Mouse (Mus musculus) limb, embryonic 10.5 days (tissue): Measurements from ENCODE around the gene Rad51b. TPM values are rescaled to one million over a fixed set of nuclear protein-coding genes. Genes with fewer than 3 reads are reported as not detected.

Experiments used
- DNase-seq: peaks from one replicate; pipeline ENCODE4 v3.0.0-alpha.2; 2017; ENCODE audit warnings: low spot score
- H3K27ac ChIP-seq: fragments of 300-500 bp; sonication (generic); 2 replicates; pipeline ENCODE4 v1.5.1; 2016; ENCODE audit warnings: mild to moderate bottlenecking
- H3K27me3 ChIP-seq: fragments of 300-500 bp; sonication (generic); 2 replicates; pipeline ENCODE4 v1.6.1; 2016; ENCODE audit warnings: low read depth, mild to moderate bottlenecking; ENCODE audit not compliant: poor library complexity, severe bottlenecking
- H3K36me3 ChIP-seq: fragments of 300-500 bp; sonication (generic); 2 replicates; pipeline ENCODE4 v1.6.1; 2016; ENCODE audit warnings: mild to moderate bottlenecking, moderate library complexity
- H3K4me1 ChIP-seq: fragments of 300-500 bp; sonication (generic); 2 replicates; pipeline ENCODE4 v1.6.1; 2016
- H3K4me3 ChIP-seq: fragments of 300-500 bp; sonication (generic); 2 replicates; pipeline ENCODE4 v1.5.1; 2016; ENCODE audit warnings: mild to moderate bottlenecking, moderate library complexity
- H3K9me3 ChIP-seq: fragments of 300-500 bp; sonication (generic); replicated peaks from 2 replicates; pipeline ENCODE4 v1.6.1; 2016; ENCODE audit warnings: mild to moderate bottlenecking
- WGBS: fragments of 180-500 bp; shearing (Covaris S2); methylation state at CpG from one replicate; pipeline ENCODE4 v1.1.7; 2016; 5-methylcytosine and 5-hydroxymethylcytosine counted together
- polyA plus RNA-seq: library from polyadenylated mRNA; unstranded; fragments of >200 nt; fragmentation: Nextera tagmentation; extraction: Ambion mirVana; gene quantifications from 2 replicates; pipeline ENCODE4 v1.2.1, GENCODE M21; 2016

The Rad51b gene
- polyA plus RNA-seq, 1 experiment from 2014 or later: 7.4 TPM

DNA sequence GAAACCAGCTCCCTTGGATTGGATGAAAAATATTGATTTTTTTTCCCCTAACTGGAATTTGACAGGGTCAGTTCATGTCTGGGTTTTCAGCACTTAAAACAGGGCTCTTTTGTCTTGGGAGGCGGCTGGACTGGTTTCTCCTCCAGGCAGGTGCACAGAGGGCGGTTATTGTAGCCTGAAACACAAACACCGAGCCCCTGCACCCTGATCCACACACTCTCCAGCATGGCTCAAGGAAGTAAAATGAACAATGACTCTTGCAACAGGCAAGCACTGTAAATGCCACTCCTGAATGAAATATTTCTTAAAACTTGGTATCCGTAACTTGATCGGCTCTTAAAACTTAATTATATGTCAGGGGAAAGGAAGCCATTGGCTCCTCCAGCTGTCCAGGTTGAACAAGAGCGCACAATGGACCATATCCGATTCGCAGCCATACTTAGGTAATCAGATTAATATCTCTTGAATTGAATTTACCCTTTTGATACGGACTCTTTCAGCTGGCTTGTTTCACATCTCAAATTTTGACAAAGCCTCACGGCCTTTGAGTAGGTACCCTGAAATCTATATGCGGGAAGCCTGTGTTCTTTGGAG is 377.9 kb downstream of the Rad51b start:
- Histone ChIP-seq H3K4me3 (no peak overlapping the region), H3K36me3 (no peaks in the 10 kb centered on the region), H3K27me3 (no peaks in the 10 kb centered on the region), H3K27ac (peak overlapping the region; percentile 74), H3K4me1 (peaks cover 36% of the 10 kb centered on the region), H3K9me3 (no peaks in the 10 kb centered on the region)
- DNase-seq: no peak
- WGBS: 89% methylated on average over 11 of the region's 11 CpGs

DNA sequence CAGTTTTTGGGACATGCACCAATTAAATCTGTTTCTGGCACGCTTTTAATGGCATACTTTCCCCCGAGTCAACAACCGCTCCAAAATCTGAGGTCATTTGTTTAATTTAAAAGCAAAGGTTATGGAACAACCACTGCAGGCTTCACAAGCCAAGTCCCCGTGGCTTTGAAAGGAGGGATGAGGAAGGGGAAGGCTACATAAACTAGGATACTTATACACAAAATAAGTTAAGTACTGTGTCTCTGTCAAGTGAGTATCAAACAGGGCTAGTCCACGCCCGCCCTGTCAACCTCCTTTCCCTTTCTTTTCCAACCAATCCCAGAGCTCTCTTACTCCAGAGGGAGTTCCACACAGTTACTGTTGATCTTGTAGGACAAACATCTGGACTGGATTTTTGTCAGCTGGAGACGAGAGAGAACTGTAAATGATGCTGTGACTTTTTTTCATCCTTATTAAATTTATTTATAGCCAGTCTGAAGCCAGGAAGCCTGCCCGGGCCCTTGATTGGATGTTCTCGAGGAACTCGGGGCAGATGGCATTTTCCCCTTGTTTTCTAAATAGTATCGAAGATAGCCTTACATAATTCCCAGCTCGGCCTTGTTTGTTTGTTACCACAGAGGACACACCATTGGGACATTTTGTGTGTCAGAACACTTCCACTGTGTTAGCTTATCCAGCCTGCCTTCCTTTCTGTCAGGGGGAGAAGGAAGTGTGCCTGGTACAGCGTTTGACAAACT is 378.5 kb downstream of the Rad51b start:
- peaks cover 43% of the 10 kb centered on the region for H3K4me1 ChIP-seq
- DNase-seq: peak; percentile 47
- WGBS: 67% methylated on average over 13 of the region's 13 CpGs
- no peaks in the 10 kb centered on the region for H3K27me3 ChIP-seq
- H3K27ac ChIP-seq: peak overlapping the region; percentile 74
- no peaks in the 10 kb centered on the region for H3K9me3 ChIP-seq
- H3K4me3 ChIP-seq: no peak overlapping the region
- H3K36me3 ChIP-seq: no peaks in the 10 kb centered on the region

- H3K4me1 ChIP-seq: peaks cover 49% of the 10 kb centered on the region
- H3K36me3 ChIP-seq: no peaks in the 10 kb centered on the region
- DNase-seq: no peak
These were observed 379.2 kb downstream of the Rad51b start for GRCm38 (mm10) chr12:79676251-79676650.

DNA sequence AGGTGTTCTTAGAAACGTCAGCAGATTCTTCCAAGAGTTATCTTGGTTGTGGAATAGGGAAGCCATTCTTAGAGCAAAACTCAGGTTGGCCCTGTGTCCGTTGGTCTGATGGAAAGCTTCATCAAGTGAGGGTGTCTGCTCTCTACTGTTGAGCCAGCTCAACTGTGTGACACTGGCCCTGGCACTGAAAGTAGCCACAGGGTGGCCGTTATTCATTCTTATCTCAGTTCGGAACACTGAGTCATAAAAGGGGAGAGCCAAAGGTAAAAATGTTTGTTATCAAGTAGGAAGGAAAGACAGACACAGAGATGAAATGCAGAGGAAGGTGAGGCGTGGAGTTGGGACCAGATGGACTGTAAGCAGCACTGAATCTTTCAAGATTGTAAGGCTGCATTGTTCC is 379.8 kb downstream of the Rad51b start:
- H3K27me3 ChIP-seq: no peaks in the 10 kb centered on the region
- H3K36me3 ChIP-seq: no peaks in the 10 kb centered on the region
- H3K4me3 ChIP-seq: no peak overlapping the region
- DNase-seq: no peak
- no peaks in the 10 kb centered on the region for H3K9me3 ChIP-seq
- peak overlapping the region; percentile 71 for H3K27ac ChIP-seq
- peaks cover 56% of the 10 kb centered on the region for H3K4me1 ChIP-seq
- 71% methylated on average over 5 of the region's 5 CpGs for WGBS

More at GRCm38 (mm10) chr12:79676251-79676650, 379.2 kb downstream of the Rad51b start:
- H3K9me3 ChIP-seq: no peaks in the 10 kb centered on the region
- H3K27me3 ChIP-seq: no peaks in the 10 kb centered on the region
- no peak overlapping the region for H3K4me3 ChIP-seq
- peak overlapping the region; percentile 71 for H3K27ac ChIP-seq
- WGBS: 91% methylated on average over 6 of the region's 6 CpGs

GRCm38 (mm10) chr12:79679251-79679901 is 382.3 kb downstream of the Rad51b start:
- peaks cover 78% of the 10 kb centered on the region for H3K4me1 ChIP-seq
- WGBS: 79% methylated on average over 11 of the region's 11 CpGs
- H3K4me3 ChIP-seq: no peak overlapping the region
- peak overlapping the region; percentile 62; the same call in 1 of the 2 replicates for H3K27ac ChIP-seq
- no peaks in the 10 kb centered on the region for H3K9me3 ChIP-seq
- H3K36me3 ChIP-seq: no peaks in the 10 kb centered on the region
- no peak for DNase-seq
- H3K27me3 ChIP-seq: no peaks in the 10 kb centered on the region

DNA sequence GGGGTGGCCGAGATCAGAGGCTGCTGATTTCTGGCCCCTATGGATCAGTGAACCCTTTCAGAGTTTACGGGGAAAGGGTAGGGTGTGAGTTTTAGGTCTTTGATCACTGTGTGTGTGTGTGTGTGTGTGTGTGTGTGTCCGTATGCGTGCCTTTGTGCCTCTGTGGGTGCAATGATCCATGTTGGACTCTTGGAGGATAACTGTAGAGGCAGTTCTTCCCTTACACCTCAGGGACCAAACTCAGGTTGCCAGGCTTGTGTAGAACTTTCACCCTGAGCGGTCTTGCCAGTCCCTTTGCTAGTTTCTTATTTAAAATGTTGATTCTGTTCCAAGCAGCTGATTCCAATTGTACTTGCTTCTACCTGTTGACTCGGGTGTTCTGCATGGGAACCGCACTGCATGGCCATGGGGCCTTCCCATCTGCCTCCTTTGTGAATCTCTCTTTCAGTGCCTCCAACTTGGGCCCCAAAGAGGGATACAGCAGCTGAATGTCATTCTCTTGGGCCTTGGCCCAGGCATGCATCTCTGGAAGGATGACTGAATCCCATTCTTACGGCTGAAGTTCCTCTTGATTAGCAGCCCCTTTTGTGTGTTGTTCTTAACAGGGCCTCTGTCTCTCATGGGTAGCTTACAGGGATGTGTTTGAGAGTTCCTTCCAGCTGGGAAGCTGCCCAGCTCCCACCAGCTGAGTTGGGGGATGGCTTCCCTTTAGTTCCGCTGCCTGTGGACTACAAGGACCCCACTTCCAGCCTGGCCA is 383.0 kb downstream of the Rad51b start:
- Histone ChIP-seq H3K36me3 (no peaks in the 10 kb centered on the region), H3K4me1 (peaks cover 71% of the 10 kb centered on the region), H3K27me3 (no peaks in the 10 kb centered on the region), H3K4me3 (no peak overlapping the region), H3K9me3 (no peaks in the 10 kb centered on the region), H3K27ac (peak overlapping the region; percentile 62; the same call in 1 of the 2 replicates)
- WGBS: 81% methylated on average over 9 of the region's 9 CpGs
- DNase-seq: no peak

GRCm38 (mm10) chr12:79680698-79681072 is 383.6 kb downstream of the Rad51b start:
- Histone ChIP-seq H3K4me1 (peaks cover 65% of the 10 kb centered on the region), H3K9me3 (no peaks in the 10 kb centered on the region), H3K4me3 (no peak overlapping the region), H3K27me3 (no peaks in the 10 kb centered on the region), H3K27ac (peak overlapping the region; percentile 62; the same call in 1 of the 2 replicates), H3K36me3 (no peaks in the 10 kb centered on the region)
- DNase-seq: no peak
- 80% methylated on average over 3 of the region's 3 CpGs for WGBS

- Histone ChIP-seq H3K36me3 (no peaks in the 10 kb centered on the region), H3K27ac (peak overlapping the region; percentile 16; the same call in 1 of the 2 replicates), H3K27me3 (no peaks in the 10 kb centered on the region), H3K9me3 (no peaks in the 10 kb centered on the region), H3K4me3 (no peak overlapping the region), H3K4me1 (peaks cover 62% of the 10 kb centered on the region)
- no peak for DNase-seq
- 72% methylated on average over 6 of the region's 6 CpGs for WGBS
These were observed 384.5 kb downstream of the Rad51b start for GRCm38 (mm10) chr12:79681571-79681970.

GRCm38 (mm10) chr12:79683350-79683749 is 386.3 kb downstream of the Rad51b start:
- no peaks in the 10 kb centered on the region for H3K36me3 ChIP-seq
- peaks cover 75% of the 10 kb centered on the region for H3K4me1 ChIP-seq
- H3K27ac ChIP-seq: peak overlapping the region; percentile 71
- no peaks in the 10 kb centered on the region for H3K27me3 ChIP-seq
- DNase-seq: peak; percentile 62
- H3K9me3 ChIP-seq: no peaks in the 10 kb centered on the region
- no peak overlapping the region for H3K4me3 ChIP-seq
- WGBS: 6% methylated on average over 3 of the region's 3 CpGs

DNA sequence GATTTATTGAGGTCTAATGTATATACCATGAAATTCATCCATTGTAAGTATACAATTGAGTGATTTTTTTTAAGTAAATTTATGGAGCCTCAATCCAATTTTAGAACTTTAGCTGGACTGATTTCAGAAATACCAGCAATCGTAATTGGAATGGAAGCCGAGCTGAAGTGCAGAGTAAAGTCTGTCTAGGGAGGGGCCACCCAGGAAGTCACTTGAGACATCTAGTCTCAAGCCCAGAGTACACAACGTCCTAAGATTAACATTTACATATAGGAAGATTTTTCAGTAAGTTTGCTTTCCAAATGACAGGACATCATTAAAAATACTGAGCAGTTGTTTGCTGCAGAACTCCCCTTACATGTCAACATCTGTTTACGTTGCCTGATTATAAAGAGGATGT is 386.7 kb downstream of the Rad51b start:
- H3K4me1 ChIP-seq: peaks cover 75% of the 10 kb centered on the region
- no peak for DNase-seq
- no peak overlapping the region for H3K4me3 ChIP-seq
- H3K9me3 ChIP-seq: no peaks in the 10 kb centered on the region
- H3K27ac ChIP-seq: peak overlapping the region; percentile 71; the same call in 1 of the 2 replicates
- H3K27me3 ChIP-seq: no peaks in the 10 kb centered on the region
- WGBS: 52% methylated on average over 4 of the region's 4 CpGs
- no peaks in the 10 kb centered on the region for H3K36me3 ChIP-seq

GRCm38 (mm10) chr12:79684338-79684737 is 387.3 kb downstream of the Rad51b start:
- 0 out of 2 replicates have a peak overlapping the region, but pooled peaks have one; percentile 31 for H3K27ac ChIP-seq
- H3K4me1 ChIP-seq: peaks cover 73% of the 10 kb centered on the region
- H3K27me3 ChIP-seq: no peaks in the 10 kb centered on the region
- DNase-seq: no peak
- H3K36me3 ChIP-seq: no peaks in the 10 kb centered on the region
- H3K4me3 ChIP-seq: no peak overlapping the region
- H3K9me3 ChIP-seq: no peaks in the 10 kb centered on the region
- WGBS: 83% methylated on average over 2 of the region's 2 CpGs

- H3K27me3 ChIP-seq: no peaks in the 10 kb centered on the region
- H3K4me1 ChIP-seq: peaks cover 49% of the 10 kb centered on the region
- WGBS: 79% methylated on average over 9 of the region's 9 CpGs
- H3K36me3 ChIP-seq: no peaks in the 10 kb centered on the region
- no peaks in the 10 kb centered on the region for H3K9me3 ChIP-seq
- H3K27ac ChIP-seq: peak overlapping the region; percentile 38; the same call in 1 of the 2 replicates
- H3K4me3 ChIP-seq: no peak overlapping the region
- DNase-seq: no peak
These were observed 389.7 kb downstream of the Rad51b start for GRCm38 (mm10) chr12:79686594-79687325.
